ENCODE assay signal across 9 mouse cellular contexts in the genomic region with DNA sequence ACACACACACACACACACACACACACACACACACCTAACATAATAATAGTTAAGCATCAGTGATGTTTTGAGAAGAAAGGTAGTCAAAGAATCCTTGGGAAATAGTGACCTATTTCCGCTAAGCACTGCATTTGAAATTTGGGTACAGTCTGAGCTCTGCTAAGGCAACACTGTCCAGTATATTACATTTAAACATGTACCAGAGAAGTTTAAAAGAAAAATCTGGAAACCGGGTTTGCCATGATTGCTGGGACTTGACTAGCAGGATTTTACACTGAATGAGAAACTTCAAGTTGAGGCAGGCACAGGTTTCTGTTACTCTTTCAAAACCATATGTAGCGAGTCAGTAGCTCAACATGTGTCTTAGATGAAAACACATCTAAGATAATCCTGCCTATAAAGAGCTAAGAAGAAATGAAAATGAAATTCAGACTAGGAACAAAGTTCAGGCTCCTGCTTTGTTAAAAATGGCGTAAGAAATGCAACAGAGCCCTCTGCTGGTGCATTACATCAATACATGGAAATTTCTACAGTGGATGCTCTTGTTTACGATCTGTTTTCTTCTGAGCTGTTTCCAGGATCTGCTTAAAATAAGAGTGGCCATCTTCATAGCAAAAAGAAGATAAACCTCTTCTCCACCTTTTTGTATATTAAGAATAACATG. TPM values are rescaled to one million over a fixed set of nuclear protein-coding genes. Genes with fewer than 3 reads are reported as not detected.
DNase-seq lines count a peak whose midpoint lies in the region; ATAC-seq and TF ChIP-seq lines count a peak whose summit lies in the region.
"Had no signal": no experiment of that assay in that cellular context is flagged by ENCODE, and none has a peak within 500 bp of the region (broad histone marks: within the 10 kb centered on the region; RNA-seq: fewer than 3 reads in every experiment).

No protein-coding gene starts in this region.

- ATAC-seq in intestine, postnatal 0 days: no peak
- ATAC-seq in intestine, embryonic 16.5 days: no peak
- ATAC-seq in erythroblast, adult 5-6 weeks (replicated peaks; ENCODE audit: low FRiP score, poor library complexity, severe bottlenecking): no peak

- H3K27ac ChIP-seq in intestine, postnatal 0 days (ENCODE audit: low read depth, low read length): no peak overlapping the region
- no peak overlapping the region for H3K27ac ChIP-seq in intestine, embryonic 16.5 days (ENCODE audit: low read length)
- no peak overlapping the region for H3K27ac ChIP-seq in CH12.LX (ENCODE audit: insufficient read depth, low read depth)

- H3K4me2 ChIP-seq in intestine, postnatal 0 days (replicated peaks; ENCODE audit: low read depth): no peak overlapping the region
- no peak overlapping the region for H3K4me2 ChIP-seq in intestine, embryonic 16.5 days (ENCODE audit: low read depth, low read length)
- no peak overlapping the region for H3K4me2 ChIP-seq in CH12.LX (ENCODE audit: insufficient read depth, low read depth, poor library complexity, severe bottlenecking)

- 47% methylated on average over 5 of the region's 5 CpGs for WGBS in intestine, postnatal 0 days
- WGBS in intestine, embryonic 16.5 days: 53% methylated on average over 5 of the region's 5 CpGs

- no peak overlapping the region for H3K4me3 ChIP-seq in intestine, postnatal 0 days (ENCODE audit: low read depth, low read length)
- no peak overlapping the region for H3K4me3 ChIP-seq in intestine, embryonic 16.5 days (ENCODE audit: low read length)
- no peak overlapping the region for H3K4me3 ChIP-seq in CH12.LX (replicated peaks in 1 of 3; ENCODE audit: low read depth in 2 of 3, low read length in 2 of 3, poor library complexity in 1 of 3)

- H3K79me2 ChIP-seq in CH12.LX (replicated peaks; ENCODE audit: control insufficient read depth, extremely low read depth, insufficient read depth, poor library complexity, severe bottlenecking): no peaks in the 10 kb centered on the region

- DNase-seq in CH12.LX (ENCODE audit: extremely low read depth): peak; percentile 32
- peak; percentile 63 for DNase-seq in embryo, embryonic 11 days
- DNase-seq in layer of hippocampus, adult 9-11 months: peak; percentile 9
- no peak for DNase-seq in natural killer cell, adult 2 months (ENCODE audit: low spot score in 2 of 2)
- DNase-seq in ovary, postnatal 14 days (ENCODE audit: low spot score): no peak

- no peaks in the 10 kb centered on the region for H3K9me3 ChIP-seq in intestine, postnatal 0 days (ENCODE audit: control insufficient read depth)
- H3K9me3 ChIP-seq in intestine, embryonic 16.5 days (ENCODE audit: control insufficient read depth, low read length): no peaks in the 10 kb centered on the region
- H3K9me3 ChIP-seq in CH12.LX (replicated peaks; ENCODE audit: low read length): no peaks in the 10 kb centered on the region

- dilution Hi-C loops in CH12.LX (cut with MboI; ENCODE audit: extremely low pct_ligation_motif_present, extremely low pct_unique_long_range_greater_than_20kb, low sequenced_read_pairs): no loop called here

- TF ChIP-seq EP300 in CH12.LX (IDR thresholded peaks at IDR 0.05; ENCODE audit: low read length): no peak

- in situ Hi-C loops in CH12.LX (cut with MboI; ENCODE audit: low pct_ligation_motif_present, low pct_unique_long_range_greater_than_20kb, low sequenced_read_pairs): loop anchor here (25.0 kb wide), 1 partner anchor 119 kb away; no protein-coding TSS in a partner anchor

- no peaks in the 10 kb centered on the region for H3K4me1 ChIP-seq in intestine, postnatal 0 days (replicated peaks; ENCODE audit: control insufficient read depth, insufficient read depth, low read length)
- no peaks in the 10 kb centered on the region for H3K4me1 ChIP-seq in intestine, embryonic 16.5 days (ENCODE audit: control insufficient read depth, insufficient read depth, low read length)
- H3K4me1 ChIP-seq in CH12.LX (ENCODE audit: control insufficient read depth in 1 of 2, insufficient read depth in 2 of 2): no peaks in the 10 kb centered on the region

- no peak for TF ChIP-seq POLR2A in CH12.LX (IDR thresholded peaks at IDR 0.05; ENCODE audit: low read depth, low read length)

- peak; percentile 66 for TF ChIP-seq CTCF in intestine, postnatal 0 days (IDR thresholded peaks at IDR 0.05; ENCODE audit: low read depth)
- TF ChIP-seq CTCF in CH12.LX (conservative IDR thresholded peaks at IDR 0.05 in 1 of 2, IDR thresholded peaks at IDR 0.05 in 1 of 2; ENCODE audit: low read depth in 2 of 2, low read length in 2 of 2): peak in 1 of 2 experiments; percentile 47; a peak in 2 of 4 replicates

- no peaks in the 10 kb centered on the region for H3K27me3 ChIP-seq in intestine, postnatal 0 days (replicated peaks; ENCODE audit: control insufficient read depth, insufficient read depth, low read length)
- no peaks in the 10 kb centered on the region for H3K27me3 ChIP-seq in intestine, embryonic 16.5 days (replicated peaks; ENCODE audit: control insufficient read depth, insufficient read depth, low read length)
- H3K27me3 ChIP-seq in CH12.LX (replicated peaks): no peaks in the 10 kb centered on the region

- no peak overlapping the region for H3K9ac ChIP-seq in intestine, postnatal 0 days (ENCODE audit: low read depth, low read length)
- H3K9ac ChIP-seq in intestine, embryonic 16.5 days (ENCODE audit: low read depth, low read length): no peak overlapping the region
- no peak overlapping the region for H3K9ac ChIP-seq in CH12.LX (ENCODE audit: insufficient read depth, low read depth)

- peak; percentile 45 for TF ChIP-seq RAD21 in CH12.LX (IDR thresholded peaks at IDR 0.05; ENCODE audit: low read depth, low read length)

- no peaks in the 10 kb centered on the region for H3K36me3 ChIP-seq in intestine, postnatal 0 days (ENCODE audit: control insufficient read depth, insufficient read depth)
- no peaks in the 10 kb centered on the region for H3K36me3 ChIP-seq in intestine, embryonic 16.5 days (ENCODE audit: control insufficient read depth, insufficient read depth, low read length)
- no peaks in the 10 kb centered on the region for H3K36me3 ChIP-seq in CH12.LX (replicated peaks in 1 of 2; ENCODE audit: control insufficient read depth in 1 of 2, insufficient read depth in 1 of 2, low read length in 1 of 2)

TF ChIP-seq in CH12.LX, 34 proteins besides CTCF, POLR2A, EP300 and RAD21:
- no peak for TF ChIP-seq JUND (conservative IDR thresholded peaks at IDR 0.05; ENCODE audit: low read depth, low read length)
- no peak for TF ChIP-seq MAZ (IDR thresholded peaks at IDR 0.05; ENCODE audit: low read depth, low read length)
- TF ChIP-seq SMC3 (IDR thresholded peaks at IDR 0.05; ENCODE audit: low read depth, low read length): peak; percentile 36
- TF ChIP-seq RCOR1 (conservative IDR thresholded peaks at IDR 0.05; ENCODE audit: low read depth, low read length): no peak
TF ChIP-seq in CH12.LX: peak in this region for 1.

RNA-seq across cellular contexts. Expression of gene Crisp4, which starts 39.7 kb away (rescaled TPM):
- not detected in 2 replicates for polyA plus RNA-seq in intestine, postnatal 0 days (2015; fragmentation: Nextera tagmentation; extraction: Ambion mirVana)
- polyA plus RNA-seq in intestine, embryonic 16.5 days (2015; fragmentation: Nextera tagmentation; extraction: Ambion mirVana): not detected in 2 replicates
- total RNA-seq in CH12.LX (2012; rRNA removed) (not detected in 2 replicates), CH12.LX (2014; rRNA removed) (not detected in 2 replicates)
- not detected in 2 replicates for polyA plus RNA-seq in CH12.LX (2012; ENCODE audit: insufficient read length, low read depth)
- not detected in 2 replicates for total RNA-seq in erythroblast, adult 5-6 weeks (2015; ENCODE audit: low replicate concordance)
- total RNA-seq in erythroblast, adult 5-6 weeks (2017; ENCODE audit: low replicate concordance): not detected in 2 replicates
- polyA plus RNA-seq: heart, embryonic 16.5 days had no signal

Comparison
In these comparisons a context has a peak if more than half of its experiments do, and no peak if none do; other contexts are left out.
1. DNase-seq: peak in CH12.LX (single experiment), embryo, embryonic 11 days (single experiment) and layer of hippocampus, adult 9-11 months (single experiment); none in natural killer cell, adult 2 months (0 of 2) and ovary, postnatal 14 days (single experiment).